Comparison of ENCODE assay signal across 10 mouse cellular contexts in the genomic region with DNA sequence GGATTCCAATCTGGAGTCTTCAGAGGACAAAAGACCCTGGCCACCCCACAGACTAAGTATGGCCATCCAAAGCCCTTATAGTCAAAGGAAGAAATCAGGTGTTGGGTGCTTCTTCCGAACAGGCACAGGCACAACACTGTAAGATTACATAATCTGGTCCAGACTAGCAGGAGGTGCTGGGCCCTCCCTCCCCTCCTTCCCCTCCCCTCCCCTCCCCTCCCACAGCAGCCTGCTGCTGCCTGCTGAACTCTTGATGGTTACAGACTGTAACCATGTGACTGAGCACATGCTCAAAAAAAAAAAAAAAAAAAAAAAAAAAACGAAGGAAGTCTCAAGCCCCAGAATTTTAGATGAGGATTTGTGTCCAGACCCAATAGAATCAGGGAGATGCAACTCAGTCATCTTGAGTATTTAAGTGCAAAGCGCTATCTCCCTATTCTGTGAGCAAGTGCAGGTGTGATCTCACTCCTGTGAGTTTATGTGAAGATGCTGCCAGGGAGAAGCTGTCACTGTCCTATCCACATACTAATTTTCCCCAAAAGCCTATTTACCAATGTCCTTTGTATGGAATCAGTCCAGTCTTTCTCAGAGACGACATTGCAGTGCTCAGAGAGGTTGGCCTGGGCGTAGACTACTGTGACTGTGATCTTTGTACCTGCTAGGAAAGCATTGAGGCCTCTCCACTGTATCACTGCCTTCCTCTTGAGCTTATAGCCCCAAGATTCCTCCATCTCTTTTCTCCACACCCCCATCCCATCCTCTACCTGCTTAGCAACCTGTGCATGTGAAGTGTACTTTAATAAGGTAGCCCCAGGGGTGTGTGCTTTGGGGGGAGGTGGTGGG.
DNase-seq lines count a peak whose midpoint lies in the region; ATAC-seq and TF ChIP-seq lines count a peak whose summit lies in the region.
"Had no signal": no experiment of that assay in that cellular context is flagged by ENCODE, and none has a peak within 500 bp of the region (broad histone marks: within the 10 kb centered on the region; RNA-seq: fewer than 3 reads in every experiment).

No protein-coding gene starts in this region.

- peaks cover 16% of the 10 kb centered on the region for H3K4me1 ChIP-seq in heart, embryonic 12.5 days (replicated peaks)
- no peaks in the 10 kb centered on the region for H3K4me1 ChIP-seq in intestine, postnatal 0 days (replicated peaks; ENCODE audit: control insufficient read depth, insufficient read depth, low read length)
- H3K4me1 ChIP-seq: forebrain, embryonic 12.5 days had no signal

- no peaks in the 10 kb centered on the region for H3K27me3 ChIP-seq in heart, embryonic 12.5 days (replicated peaks)
- no peaks in the 10 kb centered on the region for H3K27me3 ChIP-seq in intestine, postnatal 0 days (replicated peaks; ENCODE audit: control insufficient read depth, insufficient read depth, low read length)
- H3K27me3 ChIP-seq: forebrain, embryonic 12.5 days; hindbrain, embryonic 13.5 days had no signal

- intact Hi-C loops in gastrocnemius, postnatal 36 days (cut with DNase I), result no loop called here

- no peak overlapping the region for H3K4me2 ChIP-seq in heart, embryonic 12.5 days
- no peak overlapping the region for H3K4me2 ChIP-seq in intestine, postnatal 0 days (replicated peaks; ENCODE audit: low read depth)
- H3K4me2 ChIP-seq: forebrain, embryonic 12.5 days; hindbrain, embryonic 13.5 days had no signal

- DNase-seq in heart, adult 9 months (ENCODE audit: low spot score in 2 of 2), result no peak
- peak; percentile 21 for DNase-seq in thymus, postnatal 14 days
- DNase-seq in thymus, postnatal 10 days (ENCODE audit: low spot score in 2 of 2), result no peak
- DNase-seq in thymus, postnatal 4 days, result peak; percentile 20
- no peak for DNase-seq in gastrocnemius, postnatal 36 days

- no peaks in the 10 kb centered on the region for H3K9me3 ChIP-seq in heart, embryonic 12.5 days (replicated peaks)
- H3K9me3 ChIP-seq in intestine, postnatal 0 days (ENCODE audit: control insufficient read depth), result no peaks in the 10 kb centered on the region
- H3K9me3 ChIP-seq: forebrain, embryonic 12.5 days; hindbrain, embryonic 13.5 days had no signal

- no peaks in the 10 kb centered on the region for H3K36me3 ChIP-seq in heart, embryonic 12.5 days
- H3K36me3 ChIP-seq in intestine, postnatal 0 days (ENCODE audit: control insufficient read depth, insufficient read depth), result no peaks in the 10 kb centered on the region
- H3K36me3 ChIP-seq: forebrain, embryonic 12.5 days; hindbrain, embryonic 13.5 days had no signal

- WGBS in heart, embryonic 12.5 days, result 53% methylated on average over 5 of the region's 5 CpGs
- WGBS in intestine, postnatal 0 days, result 48% methylated on average over 5 of the region's 5 CpGs

- no peak for ATAC-seq in heart, embryonic 12.5 days (ENCODE audit: insufficient number of reproducible peaks, low FRiP score)
- ATAC-seq in intestine, postnatal 0 days, result peak; percentile 79
- no peak for ATAC-seq in erythroid progenitor cell, adult 5-6 weeks (replicated peaks; ENCODE audit: low FRiP score, poor library complexity, severe bottlenecking)

- TF ChIP-seq CTCF in intestine, postnatal 0 days (IDR thresholded peaks at IDR 0.05; ENCODE audit: low read depth), result no peak

- no peak overlapping the region for H3K4me3 ChIP-seq in heart, embryonic 12.5 days
- no peak overlapping the region for H3K4me3 ChIP-seq in intestine, postnatal 0 days (ENCODE audit: low read depth, low read length)
- H3K4me3 ChIP-seq: forebrain, embryonic 12.5 days; hindbrain, embryonic 13.5 days had no signal

- no peak overlapping the region for H3K9ac ChIP-seq in heart, embryonic 12.5 days
- no peak overlapping the region for H3K9ac ChIP-seq in intestine, postnatal 0 days (ENCODE audit: low read depth, low read length)
- H3K9ac ChIP-seq: forebrain, embryonic 12.5 days; hindbrain, embryonic 13.5 days had no signal

- H3K27ac ChIP-seq in heart, embryonic 12.5 days (ENCODE audit: poor library complexity, severe bottlenecking), result peak overlapping the region; percentile 14; the same call in 1 of the 2 replicates
- no peak overlapping the region for H3K27ac ChIP-seq in intestine, postnatal 0 days (ENCODE audit: low read depth, low read length)
- H3K27ac ChIP-seq: forebrain, embryonic 12.5 days; hindbrain, embryonic 13.5 days had no signal

Comparison
In these comparisons a context has a peak if more than half of its experiments do, and no peak if none do; other contexts are left out.
1. DNase-seq: peak in thymus, postnatal 14 days (single experiment) and thymus, postnatal 4 days (single experiment); none in heart, adult 9 months (0 of 2), thymus, postnatal 10 days (0 of 2) and gastrocnemius, postnatal 36 days (0 of 2).